Mouse (Mus musculus): ENCODE measurements around the gene Bri3. TPM values are rescaled to one million over a fixed set of nuclear protein-coding genes. Genes with fewer than 3 reads are reported as not detected.

Bri3 gene
- polyA plus RNA-seq, 1 experiment = 154 TPM

GRCm38 (mm10) chr5:144249871-144250270, 5.6 kb downstream of the Bri3 start:
- TF ChIP-seq POLR2A (IDR thresholded peaks at IDR 0.05; ENCODE audit: low read depth, low read length) = no peak
- TF ChIP-seq CTCF (IDR thresholded peaks at IDR 0.05; ENCODE audit: extremely low read depth, insufficient read length, insufficient replicate concordance, low read depth, low read length) = no peak
- no peaks in the 10 kb centered on the region for H3K36me3 ChIP-seq (ENCODE audit: control insufficient read depth, insufficient read depth, low read length)
- H3K27ac ChIP-seq (ENCODE audit: insufficient read depth, low read depth, low read length) = no peak overlapping the region
- H3K4me1 ChIP-seq (ENCODE audit: control insufficient read depth, insufficient read depth, insufficient read length, low read length) = peaks cover 17% of the 10 kb centered on the region
- WGBS = 83% methylated on average over 3 of the region's 3 CpGs
- H3K27me3 ChIP-seq (ENCODE audit: control insufficient read depth, insufficient read depth, low read length) = no peaks in the 10 kb centered on the region
- no peak overlapping the region for H3K4me3 ChIP-seq (ENCODE audit: low read depth, low read length)

- no peak for TF ChIP-seq POLR2A (IDR thresholded peaks at IDR 0.05; ENCODE audit: low read depth, low read length)
- no peak for TF ChIP-seq CTCF (IDR thresholded peaks at IDR 0.05; ENCODE audit: extremely low read depth, insufficient read length, insufficient replicate concordance, low read depth, low read length)
- H3K36me3 ChIP-seq (ENCODE audit: control insufficient read depth, insufficient read depth, low read length) = no peaks in the 10 kb centered on the region
- WGBS = 72% methylated on average over 13 of the region's 13 CpGs
- no peaks in the 10 kb centered on the region for H3K27me3 ChIP-seq (ENCODE audit: control insufficient read depth, insufficient read depth, low read length)
- H3K27ac ChIP-seq (ENCODE audit: insufficient read depth, low read depth, low read length) = no peak overlapping the region
- H3K4me1 ChIP-seq (ENCODE audit: control insufficient read depth, insufficient read depth, insufficient read length, low read length) = peaks cover 20% of the 10 kb centered on the region
- no peak overlapping the region for H3K4me3 ChIP-seq (ENCODE audit: low read depth, low read length)
Observed at GRCm38 (mm10) chr5:144251876-144252577, 7.8 kb downstream of the Bri3 start.

GRCm38 (mm10) chr5:144253212-144253611, 9.0 kb downstream of the Bri3 start:
- 56% methylated on average over 4 of the region's 4 CpGs for WGBS
- H3K4me3 ChIP-seq (ENCODE audit: low read depth, low read length) = no peak overlapping the region
- no peaks in the 10 kb centered on the region for H3K27me3 ChIP-seq (ENCODE audit: control insufficient read depth, insufficient read depth, low read length)
- no peaks in the 10 kb centered on the region for H3K36me3 ChIP-seq (ENCODE audit: control insufficient read depth, insufficient read depth, low read length)
- H3K4me1 ChIP-seq (ENCODE audit: control insufficient read depth, insufficient read depth, insufficient read length, low read length) = peaks cover 24% of the 10 kb centered on the region
- TF ChIP-seq CTCF (IDR thresholded peaks at IDR 0.05; ENCODE audit: extremely low read depth, insufficient read length, insufficient replicate concordance, low read depth, low read length) = peak; percentile 9; the same call in 1 of the 2 replicates
- TF ChIP-seq POLR2A (IDR thresholded peaks at IDR 0.05; ENCODE audit: low read depth, low read length) = no peak
- H3K27ac ChIP-seq (ENCODE audit: insufficient read depth, low read depth, low read length) = no peak overlapping the region

GRCm38 (mm10) chr5:144254122-144254810, 10.0 kb downstream of the Bri3 start:
- no peaks in the 10 kb centered on the region for H3K36me3 ChIP-seq (ENCODE audit: control insufficient read depth, insufficient read depth, low read length)
- no peaks in the 10 kb centered on the region for H3K27me3 ChIP-seq (ENCODE audit: control insufficient read depth, insufficient read depth, low read length)
- peak overlapping the region; percentile 82 for H3K27ac ChIP-seq (ENCODE audit: insufficient read depth, low read depth, low read length)
- H3K4me1 ChIP-seq (ENCODE audit: control insufficient read depth, insufficient read depth, insufficient read length, low read length) = peaks cover 33% of the 10 kb centered on the region
- peak overlapping the region; percentile 32 for H3K4me3 ChIP-seq (ENCODE audit: low read depth, low read length)
- TF ChIP-seq CTCF (IDR thresholded peaks at IDR 0.05; ENCODE audit: extremely low read depth, insufficient read length, insufficient replicate concordance, low read depth, low read length) = no peak
- no peak for TF ChIP-seq POLR2A (IDR thresholded peaks at IDR 0.05; ENCODE audit: low read depth, low read length)
- WGBS = 34% methylated on average over 16 of the region's 16 CpGs

- TF ChIP-seq POLR2A (IDR thresholded peaks at IDR 0.05; ENCODE audit: low read depth, low read length) (peak; percentile 62), CTCF (IDR thresholded peaks at IDR 0.05; ENCODE audit: extremely low read depth, insufficient read length, insufficient replicate concordance, low read depth, low read length) (no peak)
Observed at GRCm38 (mm10) chr5:144254811-144255631, 10.8 kb downstream of the Bri3 start.

GRCm38 (mm10) chr5:144255632-144256540, 11.6 kb downstream of the Bri3 start:
- Histone ChIP-seq H3K27me3 (ENCODE audit: control insufficient read depth, insufficient read depth, low read length) (no peaks in the 10 kb centered on the region), H3K4me3 (ENCODE audit: low read depth, low read length) (peak overlapping the region; percentile 81), H3K27ac (ENCODE audit: insufficient read depth, low read depth, low read length) (peak overlapping the region; percentile 89), H3K36me3 (ENCODE audit: control insufficient read depth, insufficient read depth, low read length) (peaks cover 6% of the 10 kb centered on the region; the same call in 1 of the 2 replicates), H3K4me1 (ENCODE audit: control insufficient read depth, insufficient read depth, insufficient read length, low read length) (peaks cover 38% of the 10 kb centered on the region)
- under 1% methylated on average over 39 of the region's 40 CpGs for WGBS
- no peak for TF ChIP-seq CTCF (IDR thresholded peaks at IDR 0.05; ENCODE audit: extremely low read depth, insufficient read length, insufficient replicate concordance, low read depth, low read length)

More at GRCm38 (mm10) chr5:144254811-144255631, 10.8 kb downstream of the Bri3 start:
- peak overlapping the region; percentile 81 for H3K4me3 ChIP-seq (ENCODE audit: low read depth, low read length)
- peaks cover 38% of the 10 kb centered on the region for H3K4me1 ChIP-seq (ENCODE audit: control insufficient read depth, insufficient read depth, insufficient read length, low read length)
- no peaks in the 10 kb centered on the region for H3K36me3 ChIP-seq (ENCODE audit: control insufficient read depth, insufficient read depth, low read length)
- no peaks in the 10 kb centered on the region for H3K27me3 ChIP-seq (ENCODE audit: control insufficient read depth, insufficient read depth, low read length)
- WGBS = under 1% methylated on average over 77 of the region's 84 CpGs
- peak overlapping the region; percentile 82 for H3K27ac ChIP-seq (ENCODE audit: insufficient read depth, low read depth, low read length)

All from small intestine, adult 2 months (tissue).